ENCODE assay signal across 8 mouse cellular contexts in genomic region chr13:17693816-17694215, GRCm38 (mm10). TPM values are rescaled to one million over a fixed set of nuclear protein-coding genes. Genes with fewer than 3 reads are reported as not detected.
DNase-seq lines count a peak whose midpoint lies in the region; ATAC-seq and TF ChIP-seq lines count a peak whose summit lies in the region.

No protein-coding gene starts in this region.

- no peak overlapping the region for H3K4me2 ChIP-seq in neural tube, embryonic 11.5 days (ENCODE audit: low read depth)
- H3K4me2 ChIP-seq in hindbrain, embryonic 12.5 days (replicated peaks), result peak overlapping the region; percentile 58
- H3K4me2 ChIP-seq in liver, postnatal 0 days (ENCODE audit: low read depth, low read length), result peak overlapping the region; percentile 73

- TF ChIP-seq EP300 in liver, postnatal 0 days (IDR thresholded peaks at IDR 0.05; ENCODE audit: low read depth), result no peak

- H3K36me3 ChIP-seq in neural tube, embryonic 11.5 days (ENCODE audit: control insufficient read depth, insufficient read depth, low read length), result no peaks in the 10 kb centered on the region
- H3K36me3 ChIP-seq in hindbrain, embryonic 12.5 days, result no peaks in the 10 kb centered on the region
- H3K36me3 ChIP-seq in liver, postnatal 0 days (replicated peaks; ENCODE audit: insufficient read depth, low read length), result no peaks in the 10 kb centered on the region

- intact Hi-C loops in gastrocnemius, postnatal 36 days (cut with DNase I), result no loop called here

- H3K4me1 ChIP-seq in neural tube, embryonic 11.5 days (ENCODE audit: control insufficient read depth, insufficient read depth, low read length), result no peaks in the 10 kb centered on the region
- 0 out of 2 replicates have a peak, but pooled peaks cover 3% of the 10 kb centered on the region for H3K4me1 ChIP-seq in hindbrain, embryonic 12.5 days
- peaks cover 12% of the 10 kb centered on the region for H3K4me1 ChIP-seq in liver, postnatal 0 days (ENCODE audit: insufficient read depth)

- no peak for DNase-seq in neural tube, embryonic 11.5 days (ENCODE audit: low spot score)
- no peak for DNase-seq in neural tube, embryonic 10.5 days (ENCODE audit: extremely low spot score, low spot score)
- peak; percentile 3 for DNase-seq in c-Kit-negative CD71-positive TER-119-positive erythroid progenitor cells, embryonic 14.5 days (ENCODE audit: low read depth, low spot score)
- DNase-seq in liver, postnatal 0 days, result no peak
- no peak for DNase-seq in layer of hippocampus, postnatal 36 days
- DNase-seq in gastrocnemius, postnatal 36 days, result no peak

- H3K27me3 ChIP-seq in neural tube, embryonic 11.5 days (ENCODE audit: control insufficient read depth, insufficient read depth, low read length), result no peaks in the 10 kb centered on the region
- no peaks in the 10 kb centered on the region for H3K27me3 ChIP-seq in hindbrain, embryonic 12.5 days
- H3K27me3 ChIP-seq in liver, postnatal 0 days (ENCODE audit: insufficient read depth, low read length), result no peaks in the 10 kb centered on the region

- WGBS in neural tube, embryonic 11.5 days, result 80% methylated on average over 5 of the region's 5 CpGs
- 75% methylated on average over 5 of the region's 5 CpGs for WGBS in hindbrain, embryonic 12.5 days
- 52% methylated on average over 5 of the region's 5 CpGs for WGBS in liver, postnatal 0 days (ENCODE audit: insufficient replicate concordance)

- H3K4me3 ChIP-seq in neural tube, embryonic 11.5 days (ENCODE audit: low read depth, low read length), result peak overlapping the region; percentile 79; the same call in 1 of the 2 replicates
- H3K4me3 ChIP-seq in hindbrain, embryonic 12.5 days, result no peak overlapping the region
- H3K4me3 ChIP-seq in liver, postnatal 0 days (ENCODE audit: low read depth, low read length), result peak overlapping the region; percentile 95

- TF ChIP-seq CTCF in liver, postnatal 0 days (IDR thresholded peaks at IDR 0.05; ENCODE audit: low read depth), result no peak

- no peak overlapping the region for H3K27ac ChIP-seq in neural tube, embryonic 11.5 days (ENCODE audit: low read depth, low read length)
- H3K27ac ChIP-seq in hindbrain, embryonic 12.5 days, result no peak overlapping the region
- H3K27ac ChIP-seq in liver, postnatal 0 days (ENCODE audit: low read depth), result peak overlapping the region; percentile 100; the same call in 1 of the 2 replicates

- no peaks in the 10 kb centered on the region for H3K9me3 ChIP-seq in neural tube, embryonic 11.5 days (ENCODE audit: control insufficient read depth, low read length)
- H3K9me3 ChIP-seq in hindbrain, embryonic 12.5 days (replicated peaks), result no peaks in the 10 kb centered on the region
- H3K9me3 ChIP-seq in liver, postnatal 0 days (ENCODE audit: low read length), result no peaks in the 10 kb centered on the region

- H3K9ac ChIP-seq in neural tube, embryonic 11.5 days (ENCODE audit: low read length), result no peak overlapping the region
- no peak overlapping the region for H3K9ac ChIP-seq in hindbrain, embryonic 12.5 days
- peak overlapping the region; percentile 87; the same call in 1 of the 2 replicates for H3K9ac ChIP-seq in liver, postnatal 0 days (replicated peaks)

- ATAC-seq in neural tube, embryonic 11.5 days (ENCODE audit: insufficient read depth, low FRiP score, low TSS enrichment), result no peak
- ATAC-seq in hindbrain, embryonic 12.5 days (ENCODE audit: low FRiP score), result no peak
- ATAC-seq in liver, postnatal 0 days, result no peak
- ATAC-seq in megakaryocyte-erythroid progenitor cell, adult 5-6 weeks (replicated peaks; ENCODE audit: low FRiP score, low TSS enrichment, poor library complexity, severe bottlenecking), result no peak

RNA-seq across cellular contexts. Expression of gene Mplkip, which starts 1.2 kb away (rescaled TPM):
- 53.9 and 58.9 TPM in 2 replicates for polyA plus RNA-seq in neural tube, embryonic 11.5 days (2014; fragmentation: Nextera tagmentation; extraction: Ambion mirVana)
- polyA plus RNA-seq in hindbrain, embryonic 12.5 days (2016; fragmentation: Nextera tagmentation; extraction: Ambion mirVana), result 49.5 and 54.7 TPM in 2 replicates
- 17.4 and 18.2 TPM in 2 replicates for polyA plus RNA-seq in liver, postnatal 0 days (2015; fragmentation: Nextera tagmentation; extraction: Ambion mirVana)
- 46.3 and 59.2 TPM in 2 replicates for total RNA-seq in megakaryocyte-erythroid progenitor cell, adult 5-6 weeks (2014; fragmentation: Nextera tagmentation)
- total RNA-seq in megakaryocyte-erythroid progenitor cell, adult 5-6 weeks (2017), result 34.0 and 49.9 TPM in 2 replicates
- 10 to 100 TPM; 14.6 to 15.9 TPM for total RNA-seq in layer of hippocampus, postnatal 36 days (2021)
- total RNA-seq in gastrocnemius, postnatal 36 days (2021), result 1 to 10 TPM; 4.2 to 5.7 TPM

RNA-seq across cellular contexts. Expression of gene Sugct, which starts 1.5 kb away (rescaled TPM):
- polyA plus RNA-seq in neural tube, embryonic 11.5 days (2014; fragmentation: Nextera tagmentation; extraction: Ambion mirVana), result 2.4 and 2.7 TPM in 2 replicates
- polyA plus RNA-seq in hindbrain, embryonic 12.5 days (2016; fragmentation: Nextera tagmentation; extraction: Ambion mirVana), result 4.6 and 6.2 TPM in 2 replicates
- polyA plus RNA-seq in liver, postnatal 0 days (2015; fragmentation: Nextera tagmentation; extraction: Ambion mirVana), result 14.0 and 16.3 TPM in 2 replicates
- 2.2 TPM in 1 of 2 replicates, not detected in the other for total RNA-seq in megakaryocyte-erythroid progenitor cell, adult 5-6 weeks (2014; fragmentation: Nextera tagmentation)
- total RNA-seq in megakaryocyte-erythroid progenitor cell, adult 5-6 weeks (2017), result 1.1 TPM in 1 of 2 replicates, not detected in the other
- 1 to 10 TPM; 1.8 to 2.5 TPM for total RNA-seq in layer of hippocampus, postnatal 36 days (2021)
- total RNA-seq in gastrocnemius, postnatal 36 days (2021), result 1 to 10 TPM in 1 of 2 experiments, under 1 TPM in 1; 0.96 to 1.0 TPM
